Mouse (Mus musculus): ENCODE measurements around the gene Tspo2. TPM values are rescaled to one million over a fixed set of nuclear protein-coding genes. Genes with fewer than 3 reads are reported as not detected.

Gene Tspo2
- 0.36 and 0.61 TPM in 2 replicates for polyA plus RNA-seq (2014; fragmentation: Nextera tagmentation; extraction: Ambion mirVana)

DNA sequence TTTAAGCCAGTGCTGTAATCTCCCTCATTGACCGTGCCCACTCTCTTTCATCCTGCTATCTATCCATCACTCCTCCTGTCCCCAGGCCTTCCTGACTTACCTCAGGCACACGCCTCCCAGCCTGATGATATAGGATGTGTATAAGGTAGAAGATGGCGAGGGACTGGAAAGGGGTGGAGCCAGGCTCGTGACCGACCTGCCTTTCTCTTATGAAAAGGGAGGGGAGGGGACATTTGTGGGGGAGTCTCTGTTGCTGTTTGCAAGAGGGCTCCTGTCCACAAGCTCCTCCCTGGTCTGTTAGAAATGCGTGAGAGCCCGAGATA lies at the start of gene Tspo2:
Gene Tspo2 (minus strand): TSS at position 170 of the 323 bp plus-strand sequence.
- no peaks in the 10 kb centered on the region for H3K4me1 ChIP-seq (ENCODE audit: control insufficient read depth, insufficient read depth, low read length)
- no peak within 1 kb of the TSS for H3K27ac ChIP-seq (ENCODE audit: low read depth, low read length)
- ATAC-seq (ENCODE audit: low FRiP score) (no peak), DNase-seq (ENCODE audit: low spot score, missing footprints) (no peak)
- no peaks in the 10 kb centered on the region for H3K27me3 ChIP-seq (ENCODE audit: control insufficient read depth, insufficient read depth, low read length)
- no peak within 1 kb of the TSS for H3K9ac ChIP-seq (ENCODE audit: low read length)
- no peak within 1 kb of the TSS for H3K4me3 ChIP-seq (ENCODE audit: low read depth, low read length)
- 78% methylated on average over 7 of the region's 7 CpGs for WGBS
- H3K4me2 ChIP-seq = no peak within 1 kb of the TSS
- no peaks in the 10 kb centered on the region for H3K36me3 ChIP-seq (ENCODE audit: control insufficient read depth, insufficient read depth, low read length)
- no peaks in the 10 kb centered on the region for H3K9me3 ChIP-seq (ENCODE audit: control insufficient read depth, low read length)

DNA sequence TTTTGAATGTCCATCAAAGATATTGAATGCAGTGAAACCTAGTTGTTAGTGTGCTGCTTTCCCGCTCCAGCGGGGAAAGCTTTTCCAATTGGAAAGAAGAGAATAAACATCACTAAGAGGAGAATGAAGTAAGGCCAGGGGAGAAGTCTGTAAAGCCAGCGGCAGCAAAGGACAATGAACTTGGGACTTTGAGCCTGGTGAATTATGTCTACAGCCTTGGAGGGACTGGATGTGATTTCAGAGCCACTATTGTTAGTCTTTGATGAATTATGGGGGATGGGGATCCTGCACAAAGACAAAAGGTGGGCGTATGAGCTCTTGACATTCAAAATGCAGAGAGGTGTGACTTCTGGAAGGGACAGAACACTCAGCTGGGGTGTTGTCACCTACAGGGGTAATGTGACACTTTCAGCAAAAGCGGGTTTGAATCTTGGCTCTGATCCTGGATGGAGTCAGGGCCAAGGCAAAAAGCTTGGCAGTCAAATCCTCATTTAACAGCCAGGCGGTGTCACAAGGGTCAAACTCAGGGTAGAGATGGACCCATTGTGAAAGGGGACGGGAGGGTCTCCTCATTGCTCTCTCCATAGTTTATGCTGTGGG lies 49.6 kb upstream of the Tspo2 start:
- no peak for ATAC-seq (ENCODE audit: low FRiP score)

DNA sequence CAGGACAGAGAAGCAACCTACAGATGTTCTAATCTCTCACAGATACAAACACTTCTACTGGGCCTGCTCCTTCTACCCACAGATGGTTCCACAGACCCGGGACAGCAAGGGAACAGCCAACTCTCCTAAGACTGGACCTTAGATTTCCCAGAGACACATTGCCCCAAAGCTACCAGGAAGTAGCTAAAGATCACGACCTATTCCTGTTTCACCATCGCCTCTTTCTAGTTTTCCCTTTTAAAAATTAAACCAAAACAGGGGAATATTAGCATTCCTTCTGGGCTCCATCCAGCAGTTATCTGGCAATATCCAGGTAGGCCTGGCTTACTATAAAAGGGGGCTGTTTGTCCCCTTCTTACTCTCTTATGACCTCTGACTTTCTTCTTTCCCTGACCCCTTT lies 46.7 kb upstream of the Tspo2 start:
- Histone ChIP-seq H3K9me3 (ENCODE audit: control insufficient read depth, low read length) (no peaks in the 10 kb centered on the region), H3K4me1 (ENCODE audit: control insufficient read depth, insufficient read depth, low read length) (no peaks in the 10 kb centered on the region), H3K36me3 (ENCODE audit: control insufficient read depth, insufficient read depth, low read length) (no peaks in the 10 kb centered on the region), H3K9ac (ENCODE audit: low read length) (no peak overlapping the region), H3K4me3 (ENCODE audit: low read depth, low read length) (no peak overlapping the region), H3K27me3 (ENCODE audit: control insufficient read depth, insufficient read depth, low read length) (no peaks in the 10 kb centered on the region), H3K27ac (ENCODE audit: low read depth, low read length) (no peak overlapping the region), H3K4me2 (no peak overlapping the region)
- DNase-seq (ENCODE audit: low spot score, missing footprints) (no peak), ATAC-seq (ENCODE audit: low FRiP score) (no peak)
- 90% methylated on average over 3 of the region's 3 CpGs for WGBS

More for the DNA sequence above, 49.6 kb upstream of the Tspo2 start:
- Histone ChIP-seq H3K27ac (ENCODE audit: low read depth, low read length) (no peak overlapping the region), H3K4me2 (no peak overlapping the region), H3K27me3 (ENCODE audit: control insufficient read depth, insufficient read depth, low read length) (no peaks in the 10 kb centered on the region), H3K4me3 (ENCODE audit: low read depth, low read length) (no peak overlapping the region), H3K4me1 (ENCODE audit: control insufficient read depth, insufficient read depth, low read length) (peaks cover 11% of the 10 kb centered on the region), H3K9ac (ENCODE audit: low read length) (no peak overlapping the region), H3K36me3 (ENCODE audit: control insufficient read depth, insufficient read depth, low read length) (no peaks in the 10 kb centered on the region), H3K9me3 (ENCODE audit: control insufficient read depth, low read length) (no peaks in the 10 kb centered on the region)
- 87% methylated on average over 7 of the region's 7 CpGs for WGBS
- DNase-seq (ENCODE audit: low spot score, missing footprints) = no peak

DNA sequence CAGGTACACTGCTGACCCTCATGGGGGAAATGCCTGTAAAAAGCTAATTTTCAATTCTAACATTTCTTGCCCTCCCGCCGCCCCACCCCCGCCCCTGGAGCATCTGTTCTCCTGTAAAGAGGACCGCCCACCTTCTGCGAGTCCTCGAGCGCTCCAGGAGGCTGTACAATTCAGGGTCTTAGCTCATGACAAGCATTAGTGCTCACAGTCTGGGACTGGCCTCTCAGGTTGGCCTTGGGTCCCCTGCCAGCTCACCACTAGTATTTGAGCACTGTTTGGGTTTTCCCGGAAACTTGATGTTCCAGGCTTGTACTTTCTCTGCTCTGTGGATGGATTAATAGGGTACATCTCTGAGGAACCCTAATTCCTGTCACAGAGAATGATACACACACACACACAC lies 42.7 kb upstream of the Tspo2 start:
- Histone ChIP-seq H3K4me2 (no peak overlapping the region), H3K27me3 (ENCODE audit: control insufficient read depth, insufficient read depth, low read length) (no peaks in the 10 kb centered on the region), H3K4me1 (ENCODE audit: control insufficient read depth, insufficient read depth, low read length) (no peaks in the 10 kb centered on the region), H3K4me3 (ENCODE audit: low read depth, low read length) (no peak overlapping the region), H3K9ac (ENCODE audit: low read length) (no peak overlapping the region), H3K36me3 (ENCODE audit: control insufficient read depth, insufficient read depth, low read length) (no peaks in the 10 kb centered on the region), H3K27ac (ENCODE audit: low read depth, low read length) (no peak overlapping the region), H3K9me3 (ENCODE audit: control insufficient read depth, low read length) (no peaks in the 10 kb centered on the region)
- 78% methylated on average over 8 of the region's 8 CpGs for WGBS
- DNase-seq (ENCODE audit: low spot score, missing footprints) = no peak
- no peak for ATAC-seq (ENCODE audit: low FRiP score)

DNA sequence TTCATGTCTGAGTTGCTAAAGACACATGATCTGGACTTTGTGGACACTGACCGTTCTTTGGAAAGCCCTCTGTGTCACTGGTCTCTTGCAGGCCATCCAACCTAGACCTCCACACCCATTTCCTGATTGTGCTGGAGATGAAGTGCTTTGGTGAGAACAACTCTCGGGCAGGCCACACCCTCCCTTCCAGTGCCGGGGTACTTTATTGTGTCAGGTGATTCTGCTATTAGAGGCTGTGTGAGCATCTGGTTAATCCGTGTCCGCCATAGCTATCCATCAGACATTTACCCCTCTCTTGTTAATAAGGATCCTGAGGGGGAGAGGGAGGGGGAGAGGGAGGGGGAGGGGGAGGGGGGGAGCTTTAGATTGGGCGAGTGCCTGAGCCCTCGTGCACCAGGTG lies 42.3 kb upstream of the Tspo2 start:
- ATAC-seq (ENCODE audit: low FRiP score) (no peak), DNase-seq (ENCODE audit: low spot score, missing footprints) (no peak)
- 69% methylated on average over 7 of the region's 7 CpGs for WGBS
- no peaks in the 10 kb centered on the region for H3K4me1 ChIP-seq (ENCODE audit: control insufficient read depth, insufficient read depth, low read length)
- no peak overlapping the region for H3K4me3 ChIP-seq (ENCODE audit: low read depth, low read length)
- no peak overlapping the region for H3K27ac ChIP-seq (ENCODE audit: low read depth, low read length)
- no peaks in the 10 kb centered on the region for H3K36me3 ChIP-seq (ENCODE audit: control insufficient read depth, insufficient read depth, low read length)
- no peak overlapping the region for H3K9ac ChIP-seq (ENCODE audit: low read length)
- no peaks in the 10 kb centered on the region for H3K9me3 ChIP-seq (ENCODE audit: control insufficient read depth, low read length)
- H3K27me3 ChIP-seq (ENCODE audit: control insufficient read depth, insufficient read depth, low read length) = no peaks in the 10 kb centered on the region
- H3K4me2 ChIP-seq = no peak overlapping the region

DNA sequence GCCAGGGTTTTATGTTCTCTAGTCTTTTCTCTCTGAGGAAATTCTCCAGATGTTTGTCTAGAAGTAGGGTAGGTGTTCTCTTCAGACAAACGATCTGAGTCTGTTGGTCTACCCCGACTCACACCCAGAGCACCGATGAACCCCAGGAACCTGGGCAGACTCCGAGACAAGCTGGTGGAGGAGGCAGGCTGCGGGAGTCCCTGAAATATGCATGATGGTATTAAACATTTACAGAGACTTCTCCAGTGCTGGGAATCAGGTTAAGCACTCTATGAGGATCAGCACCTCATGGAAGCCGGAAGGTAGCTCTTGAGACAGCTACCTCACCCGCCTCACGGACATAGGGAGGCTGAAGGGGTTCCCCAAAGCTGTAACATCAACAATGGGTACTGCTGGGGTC lies 41.3 kb upstream of the Tspo2 start:
- no peak overlapping the region for H3K9ac ChIP-seq (ENCODE audit: low read length)
- ATAC-seq (ENCODE audit: low FRiP score) (no peak), DNase-seq (ENCODE audit: low spot score, missing footprints) (no peak)
- H3K4me1 ChIP-seq (ENCODE audit: control insufficient read depth, insufficient read depth, low read length) = no peaks in the 10 kb centered on the region
- H3K4me3 ChIP-seq (ENCODE audit: low read depth, low read length) = no peak overlapping the region
- H3K27me3 ChIP-seq (ENCODE audit: control insufficient read depth, insufficient read depth, low read length) = no peaks in the 10 kb centered on the region
- no peaks in the 10 kb centered on the region for H3K36me3 ChIP-seq (ENCODE audit: control insufficient read depth, insufficient read depth, low read length)
- H3K4me2 ChIP-seq = no peak overlapping the region
- no peaks in the 10 kb centered on the region for H3K9me3 ChIP-seq (ENCODE audit: control insufficient read depth, low read length)
- H3K27ac ChIP-seq (ENCODE audit: low read depth, low read length) = no peak overlapping the region
- 91% methylated on average over 8 of the region's 8 CpGs for WGBS

DNA sequence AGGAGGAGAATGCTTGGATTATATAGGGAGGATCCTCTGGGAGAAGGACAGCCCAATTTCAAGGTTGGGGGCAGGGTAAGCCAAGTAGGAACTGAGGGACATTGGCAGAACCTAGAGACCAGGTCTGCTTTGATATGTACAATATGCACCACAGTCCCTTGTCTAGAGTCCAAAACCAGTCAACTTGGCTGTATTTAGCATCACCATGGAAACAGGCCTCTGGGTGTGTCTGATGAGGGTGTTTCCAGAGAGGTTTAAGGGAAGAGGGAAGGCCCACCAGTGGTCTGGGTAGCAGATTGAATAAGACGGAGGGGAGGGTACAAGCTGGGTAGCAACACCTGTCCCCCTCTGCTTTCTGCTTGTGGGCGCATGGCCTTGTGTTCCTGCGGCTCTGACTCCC lies 38.1 kb upstream of the Tspo2 start:
- Histone ChIP-seq H3K4me1 (ENCODE audit: control insufficient read depth, insufficient read depth, low read length) (no peaks in the 10 kb centered on the region), H3K9me3 (ENCODE audit: control insufficient read depth, low read length) (no peaks in the 10 kb centered on the region), H3K27ac (ENCODE audit: low read depth, low read length) (no peak overlapping the region), H3K4me3 (ENCODE audit: low read depth, low read length) (no peak overlapping the region), H3K4me2 (no peak overlapping the region), H3K36me3 (ENCODE audit: control insufficient read depth, insufficient read depth, low read length) (no peaks in the 10 kb centered on the region), H3K9ac (ENCODE audit: low read length) (no peak overlapping the region), H3K27me3 (ENCODE audit: control insufficient read depth, insufficient read depth, low read length) (no peaks in the 10 kb centered on the region)
- ATAC-seq (ENCODE audit: low FRiP score) (no peak), DNase-seq (ENCODE audit: low spot score, missing footprints) (no peak)
- 94% methylated on average over 3 of the region's 3 CpGs for WGBS

DNA sequence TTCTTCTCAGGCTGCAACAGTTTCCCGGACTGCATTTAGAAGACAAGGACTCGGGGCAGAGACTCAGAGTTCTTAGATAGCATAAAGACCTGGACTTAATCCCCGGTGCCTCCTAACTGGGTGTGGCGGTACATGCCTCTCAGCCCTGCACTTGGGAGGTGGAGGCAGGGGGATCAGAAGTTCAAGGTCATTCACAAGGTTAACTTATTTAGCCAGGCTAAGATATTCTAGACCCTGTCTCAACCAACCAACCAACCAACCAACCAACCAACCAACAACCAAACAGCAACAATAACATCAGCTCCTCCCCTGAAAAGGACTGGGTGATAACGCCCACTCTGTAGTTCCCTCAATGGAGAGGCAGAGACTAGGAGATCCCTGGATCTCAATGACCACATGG lies 32.9 kb upstream of the Tspo2 start:
- Histone ChIP-seq H3K4me3 (ENCODE audit: low read depth, low read length) (no peak overlapping the region), H3K4me2 (no peak overlapping the region), H3K4me1 (ENCODE audit: control insufficient read depth, insufficient read depth, low read length) (no peaks in the 10 kb centered on the region), H3K27ac (ENCODE audit: low read depth, low read length) (no peak overlapping the region), H3K9me3 (ENCODE audit: control insufficient read depth, low read length) (no peaks in the 10 kb centered on the region), H3K9ac (ENCODE audit: low read length) (no peak overlapping the region), H3K36me3 (ENCODE audit: control insufficient read depth, insufficient read depth, low read length) (no peaks in the 10 kb centered on the region), H3K27me3 (ENCODE audit: control insufficient read depth, insufficient read depth, low read length) (no peaks in the 10 kb centered on the region)
- ATAC-seq (ENCODE audit: low FRiP score) (no peak), DNase-seq (ENCODE audit: low spot score, missing footprints) (no peak)
- 87% methylated on average over 5 of the region's 5 CpGs for WGBS

DNA sequence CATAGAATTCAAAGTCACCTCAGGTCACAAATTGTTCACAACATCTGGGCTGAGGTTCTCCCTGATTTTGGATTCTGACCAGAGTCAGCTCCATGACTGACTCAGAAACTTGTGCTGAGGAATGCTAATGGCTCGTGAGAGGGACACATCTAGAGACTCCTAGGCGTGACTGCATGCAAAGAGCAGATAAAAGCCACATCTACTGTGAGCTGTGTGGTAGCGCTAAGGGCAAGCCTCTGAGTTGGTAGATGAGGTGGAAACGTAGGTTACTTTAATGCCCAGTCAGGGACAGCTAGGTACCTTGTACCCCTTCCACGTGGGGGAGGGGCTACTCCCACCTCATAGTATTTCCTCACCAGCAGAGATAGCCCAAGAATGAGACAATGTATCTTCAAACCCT lies 32.4 kb upstream of the Tspo2 start:
- no peaks in the 10 kb centered on the region for H3K9me3 ChIP-seq (ENCODE audit: control insufficient read depth, low read length)
- no peak overlapping the region for H3K9ac ChIP-seq (ENCODE audit: low read length)
- ATAC-seq (ENCODE audit: low FRiP score) (no peak), DNase-seq (ENCODE audit: low spot score, missing footprints) (no peak)
- no peak overlapping the region for H3K27ac ChIP-seq (ENCODE audit: low read depth, low read length)
- H3K27me3 ChIP-seq (ENCODE audit: control insufficient read depth, insufficient read depth, low read length) = no peaks in the 10 kb centered on the region
- no peak overlapping the region for H3K4me3 ChIP-seq (ENCODE audit: low read depth, low read length)
- H3K4me2 ChIP-seq = no peak overlapping the region
- no peaks in the 10 kb centered on the region for H3K4me1 ChIP-seq (ENCODE audit: control insufficient read depth, insufficient read depth, low read length)
- 90% methylated on average over 5 of the region's 5 CpGs for WGBS
- H3K36me3 ChIP-seq (ENCODE audit: control insufficient read depth, insufficient read depth, low read length) = no peaks in the 10 kb centered on the region

DNA sequence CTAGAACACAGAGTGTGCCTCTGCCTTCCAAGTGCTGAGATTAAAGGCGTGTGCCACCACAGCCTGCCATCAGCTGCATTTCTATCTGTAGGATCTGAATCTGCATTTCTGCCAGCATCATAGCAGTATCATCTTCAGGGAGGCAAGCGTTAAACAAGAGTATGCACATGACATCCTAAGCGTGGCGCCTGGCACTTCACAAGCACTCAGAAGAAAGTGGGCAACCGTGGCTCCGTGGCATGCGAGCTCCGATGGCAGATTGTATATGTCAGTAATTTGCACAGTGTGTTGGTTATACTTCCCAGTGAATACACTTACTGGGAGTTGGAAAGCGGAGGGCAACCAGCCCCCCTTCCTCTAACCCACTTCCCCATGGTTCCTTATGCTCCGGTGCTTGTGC lies 28.6 kb upstream of the Tspo2 start:
- no peak overlapping the region for H3K27ac ChIP-seq (ENCODE audit: low read depth, low read length)
- WGBS = 87% methylated on average over 10 of the region's 10 CpGs
- H3K27me3 ChIP-seq (ENCODE audit: control insufficient read depth, insufficient read depth, low read length) = no peaks in the 10 kb centered on the region
- H3K9ac ChIP-seq (ENCODE audit: low read length) = no peak overlapping the region
- no peaks in the 10 kb centered on the region for H3K4me1 ChIP-seq (ENCODE audit: control insufficient read depth, insufficient read depth, low read length)
- DNase-seq (ENCODE audit: low spot score, missing footprints) (no peak), ATAC-seq (ENCODE audit: low FRiP score) (no peak)
- H3K4me3 ChIP-seq (ENCODE audit: low read depth, low read length) = no peak overlapping the region
- H3K4me2 ChIP-seq = no peak overlapping the region
- no peaks in the 10 kb centered on the region for H3K36me3 ChIP-seq (ENCODE audit: control insufficient read depth, insufficient read depth, low read length)
- H3K9me3 ChIP-seq (ENCODE audit: control insufficient read depth, low read length) = no peaks in the 10 kb centered on the region
